Mouse (Mus musculus) midbrain, embryonic 14.5 days (tissue): ENCODE data around the gene 1700001O22Rik. TPM values are rescaled to one million over a fixed set of nuclear protein-coding genes. Genes with fewer than 3 reads are reported as not detected.

Experiments used
- ATAC-seq: fragments of 200-750 bp; cut with Nextera tagmentation; 2 replicates; pipeline ENCODE4 v1.8.0; 2017; ENCODE audit warnings: moderate number of reproducible peaks, moderate library complexity; ENCODE audit not compliant: low FRiP score, low TSS enrichment
- DNase-seq: peaks from one replicate; pipeline ENCODE4 v3.0.0-alpha.2; 2015
- H3K27ac ChIP-seq: fragments of 300-500 bp; sonication (generic); replicated peaks from 2 replicates; pipeline ENCODE4 v1.5.1; 2014; ENCODE audit warnings: mild to moderate bottlenecking, low read depth, low read length, moderate library complexity
- H3K27me3 ChIP-seq: fragments of 300-500 bp; sonication (generic); 2 replicates; pipeline ENCODE4 v1.6.1; 2014; ENCODE audit warnings: low read length, control low read depth, mixed read lengths; ENCODE audit not compliant: control insufficient read depth, insufficient read depth
- H3K36me3 ChIP-seq: fragments of 300-500 bp; sonication (generic); 2 replicates; pipeline ENCODE4 v1.6.1; 2014; ENCODE audit warnings: low read length, control low read depth; ENCODE audit not compliant: control insufficient read depth, insufficient read depth
- H3K4me1 ChIP-seq: fragments of 300-500 bp; sonication (generic); 2 replicates; pipeline ENCODE4 v1.6.1; 2014; ENCODE audit warnings: mild to moderate bottlenecking, antibody characterized with exemption, low read length, control low read depth; ENCODE audit not compliant: control insufficient read depth, insufficient read depth
- H3K4me2 ChIP-seq: fragments of 300-500 bp; sonication (generic); 2 replicates; pipeline ENCODE4 v1.6.1; 2014; ENCODE audit warnings: mild to moderate bottlenecking, low read length, moderate library complexity
- H3K4me3 ChIP-seq: fragments of 300-500 bp; sonication (generic); replicated peaks from 2 replicates; pipeline ENCODE4 v1.5.1; 2014; ENCODE audit warnings: low read depth, low read length
- H3K9ac ChIP-seq: fragments of 300-500 bp; sonication (generic); replicated peaks from 2 replicates; pipeline ENCODE4 v1.6.1; 2014; ENCODE audit warnings: mild to moderate bottlenecking, low read length, moderate library complexity
- H3K9me3 ChIP-seq: fragments of 300-500 bp; sonication (generic); 2 replicates; pipeline ENCODE4 v1.6.1; 2016; ENCODE audit warnings: low read length, control low read depth, mixed read lengths; ENCODE audit not compliant: control insufficient read depth
- WGBS: fragments of 180-500 bp; shearing (Covaris S2); extraction: QIAGEN DNeasy Blood & Tissue Kit; methylation state at CpG from one replicate; pipeline ENCODE4 v1.1.7; 2014; 5-methylcytosine and 5-hydroxymethylcytosine counted together
- polyA plus RNA-seq: library from polyadenylated mRNA; unstranded; fragments of >200 nt; fragmentation: Nextera tagmentation; extraction: Ambion mirVana; gene quantifications from 2 replicates; pipeline ENCODE4 v1.2.1, GENCODE M21; 2014

Gene 1700001O22Rik
- polyA plus RNA-seq, 1 experiment from 2014 or later, result 0.87 TPM

GRCm38 (mm10) chr2:30807648-30808295, 4.3 kb upstream of the 1700001O22Rik start, which contains the start of gene Ntmt1:
Gene Ntmt1, plus strand, starts transcription at chr2:30807826.
- peak; percentile 97 for DNase-seq

GRCm38 (mm10) chr2:30807147-30807647, 3.7 kb upstream of the 1700001O22Rik start:
- ATAC-seq (no peak; the same call in 1 of the 2 replicates), DNase-seq (no peak)
- no peaks in the 10 kb centered on the region for H3K9me3 ChIP-seq
- H3K27me3 ChIP-seq, result peaks cover 3% of the 10 kb centered on the region; the same call in 1 of the 2 replicates
- peak overlapping the region; percentile 90 for H3K4me2 ChIP-seq
- 0 out of 2 replicates have a peak, but pooled peaks cover 5% of the 10 kb centered on the region for H3K36me3 ChIP-seq
- peak overlapping the region; percentile 88 for H3K27ac ChIP-seq
- H3K4me1 ChIP-seq, result peaks cover 18% of the 10 kb centered on the region
- H3K9ac ChIP-seq, result peak overlapping the region; percentile 93
- peak overlapping the region; percentile 83 for H3K4me3 ChIP-seq
- 4% methylated on average over 28 of the region's 28 CpGs for WGBS

More at GRCm38 (mm10) chr2:30807648-30808295, 4.3 kb upstream of the 1700001O22Rik start, which contains the start of gene Ntmt1:
- ATAC-seq, result peak; percentile 97
- Histone ChIP-seq H3K9me3 (no peaks in the 10 kb centered on the region), H3K27ac (peak within 1 kb of the TSS; percentile 88), H3K27me3 (no peaks in the 10 kb centered on the region), H3K4me3 (peak within 1 kb of the TSS; percentile 83), H3K36me3 (0 out of 2 replicates have a peak, but pooled peaks cover 5% of the 10 kb centered on the region), H3K4me1 (peaks cover 18% of the 10 kb centered on the region), H3K9ac (peak within 1 kb of the TSS; percentile 93), H3K4me2 (peak within 1 kb of the TSS; percentile 90)
- WGBS, result under 1% methylated on average over 44 of the region's 44 CpGs

DNA sequence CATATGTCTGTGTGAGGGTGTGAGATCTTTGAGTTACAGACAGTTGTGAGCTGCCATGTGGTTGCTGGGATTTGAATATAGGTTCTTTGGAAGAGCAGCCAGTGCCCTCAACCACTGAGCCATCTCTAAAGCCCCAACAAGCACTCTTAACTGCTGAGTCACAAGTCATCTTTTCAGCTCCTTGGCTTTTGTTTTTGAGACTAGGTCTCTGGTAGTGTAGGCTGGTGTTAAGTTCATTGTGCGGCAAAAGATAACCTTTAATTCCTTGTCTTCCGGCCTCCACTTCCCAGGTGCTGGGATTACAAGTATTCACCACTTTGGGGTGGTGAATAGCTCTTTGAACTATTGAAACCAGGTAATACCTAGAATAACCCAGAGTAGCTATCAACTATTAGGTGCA, 2.5 kb upstream of the 1700001O22Rik start:
- DNase-seq (no peak), ATAC-seq (no peak)
- H3K4me3 ChIP-seq, result no peak overlapping the region
- peaks cover 26% of the 10 kb centered on the region for H3K4me1 ChIP-seq
- H3K27ac ChIP-seq, result no peak overlapping the region
- H3K9me3 ChIP-seq, result no peaks in the 10 kb centered on the region
- no peak overlapping the region for H3K4me2 ChIP-seq
- H3K9ac ChIP-seq, result no peak overlapping the region
- 90% methylated on average over 2 of the region's 2 CpGs for WGBS
- peaks cover 12% of the 10 kb centered on the region for H3K27me3 ChIP-seq
- H3K36me3 ChIP-seq, result 0 out of 2 replicates have a peak, but pooled peaks cover 3% of the 10 kb centered on the region

- WGBS, result under 1% methylated on average over 77 of the region's 77 CpGs
- DNase-seq, result peak; percentile 60
- H3K4me2 ChIP-seq, result peak overlapping the region; percentile 80
- H3K36me3 ChIP-seq, result no peaks in the 10 kb centered on the region
- H3K9ac ChIP-seq, result peak overlapping the region; percentile 51
- no peak; the same call in 1 of the 2 replicates for ATAC-seq
- H3K27me3 ChIP-seq, result peaks cover 18% of the 10 kb centered on the region
- no peak overlapping the region for H3K27ac ChIP-seq
- H3K4me3 ChIP-seq, result peak overlapping the region; percentile 39
- peaks cover 21% of the 10 kb centered on the region for H3K4me1 ChIP-seq
- no peaks in the 10 kb centered on the region for H3K9me3 ChIP-seq
These were observed 2.2 kb downstream of the 1700001O22Rik start for GRCm38 (mm10) chr2:30801067-30801852.

- DNase-seq, result no peak
- H3K27me3 ChIP-seq, result peaks cover 18% of the 10 kb centered on the region
These were observed 2.8 kb downstream of the 1700001O22Rik start for GRCm38 (mm10) chr2:30800671-30801066.

DNA sequence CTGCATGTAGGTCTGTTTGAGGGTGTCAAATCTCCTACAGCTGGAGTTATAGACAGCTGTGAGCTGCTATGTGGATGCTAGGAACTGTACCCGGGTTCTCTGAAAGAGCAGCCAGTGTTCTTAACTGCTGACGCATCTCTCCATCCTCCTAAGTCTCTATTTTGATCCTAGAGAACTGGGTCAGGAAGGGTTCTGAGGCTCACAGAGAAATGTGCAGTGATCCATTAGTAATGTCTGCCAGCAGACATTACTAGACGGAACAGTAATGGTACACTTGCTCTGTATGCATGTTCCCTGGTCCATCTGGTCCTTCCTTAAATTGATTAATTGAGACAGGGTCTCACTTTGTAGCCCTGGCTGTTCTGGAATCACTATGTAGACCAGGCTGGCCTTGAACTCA, 4.0 kb downstream of the 1700001O22Rik start:
- ATAC-seq, result no peak
- Histone ChIP-seq H3K36me3 (no peaks in the 10 kb centered on the region), H3K27me3 (peaks cover 18% of the 10 kb centered on the region), H3K9me3 (no peaks in the 10 kb centered on the region), H3K4me1 (peaks cover 29% of the 10 kb centered on the region), H3K9ac (no peak overlapping the region), H3K4me2 (no peak overlapping the region), H3K4me3 (no peak overlapping the region), H3K27ac (no peak overlapping the region)
- 83% methylated on average over 3 of the region's 3 CpGs for WGBS
- no peak for DNase-seq

More at GRCm38 (mm10) chr2:30800671-30801066, 2.8 kb downstream of the 1700001O22Rik start:
- Histone ChIP-seq H3K4me2 (peak overlapping the region; percentile 80), H3K4me1 (peaks cover 27% of the 10 kb centered on the region), H3K36me3 (no peaks in the 10 kb centered on the region), H3K9me3 (no peaks in the 10 kb centered on the region), H3K9ac (peak overlapping the region; percentile 51; the same call in 1 of the 2 replicates), H3K27ac (no peak overlapping the region), H3K4me3 (peak overlapping the region; percentile 39)
- no peak for ATAC-seq
- WGBS, result 30% methylated on average over 7 of the region's 7 CpGs

DNA sequence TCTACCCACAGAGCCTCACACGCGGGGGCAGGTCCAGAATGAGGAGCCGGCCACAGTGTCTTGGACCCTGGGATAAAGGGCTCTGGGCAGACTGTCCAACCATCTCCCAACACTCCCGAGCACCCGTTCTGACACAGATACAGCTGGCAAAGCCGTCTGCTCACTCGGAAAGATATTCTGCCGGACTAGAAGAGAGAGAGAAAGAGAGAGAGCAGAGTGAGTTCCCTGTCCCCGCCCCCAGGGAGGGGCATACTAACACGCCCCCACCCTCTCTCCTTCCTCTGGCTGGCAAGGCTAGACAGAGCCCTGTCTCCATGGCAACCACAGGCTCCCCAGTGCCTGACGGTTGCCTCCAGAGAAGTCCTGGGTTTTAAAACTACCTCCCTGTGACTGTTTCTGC, 7.1 kb downstream of the 1700001O22Rik start:
- Histone ChIP-seq H3K36me3 (no peaks in the 10 kb centered on the region), H3K4me1 (peaks cover 29% of the 10 kb centered on the region), H3K9ac (no peak overlapping the region; the same call in 1 of the 2 replicates), H3K27ac (peak overlapping the region; percentile 72), H3K27me3 (peaks cover 8% of the 10 kb centered on the region), H3K4me3 (0 out of 2 replicates have a peak overlapping the region, but pooled peaks have one; percentile 12), H3K9me3 (no peaks in the 10 kb centered on the region), H3K4me2 (peak overlapping the region; percentile 39)
- 5% methylated on average over 11 of the region's 11 CpGs for WGBS
- peak; percentile 96 for DNase-seq
- peak; percentile 70 for ATAC-seq

GRCm38 (mm10) chr2:30795889-30796275, 7.6 kb downstream of the 1700001O22Rik start:
- Histone ChIP-seq H3K9ac (no peak overlapping the region; the same call in 1 of the 2 replicates), H3K4me1 (peaks cover 24% of the 10 kb centered on the region), H3K4me2 (peak overlapping the region; percentile 39), H3K4me3 (no peak overlapping the region), H3K27ac (peak overlapping the region; percentile 72), H3K27me3 (0 out of 2 replicates have a peak, but pooled peaks cover 4% of the 10 kb centered on the region), H3K36me3 (no peaks in the 10 kb centered on the region), H3K9me3 (no peaks in the 10 kb centered on the region)
- ATAC-seq (0 out of 2 replicates have a peak, but pooled peaks have one; percentile 9), DNase-seq (no peak)
- 51% methylated on average over 5 of the region's 5 CpGs for WGBS
